Mouse (Mus musculus): ENCODE measurements at regions not wholly inside any gene's neighbourhood (a gene's known extent, or its start where the extent isn't known, plus 50 kb on each side); places are given as distances from the start of the nearest gene placed in this dataset.
"Not testable (repeated sequence)": the region's sequence is repeated elsewhere in the genome, so short reads cannot be mapped to it uniquely, and the experiment has no call there.

DNA sequence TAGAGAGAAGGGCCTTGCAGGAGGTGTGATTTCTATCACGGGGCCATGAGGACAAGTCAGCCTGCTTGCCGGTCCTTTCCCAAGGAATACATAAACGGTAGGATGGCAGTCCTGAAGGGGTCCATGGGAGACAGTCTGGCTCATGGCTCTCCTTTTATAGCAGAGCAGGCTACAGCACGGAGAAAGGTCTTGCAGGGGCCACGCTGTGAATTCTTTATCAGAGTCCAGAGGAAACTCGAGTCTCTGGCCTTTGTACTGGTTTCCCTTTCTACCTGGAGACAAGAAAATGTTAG lies 1984.0 kb downstream of the 4930444P10Rik start:
- no peak for DNase-seq (ENCODE audit: low read depth in 1 of 2, low spot score in 2 of 2)

DNA sequence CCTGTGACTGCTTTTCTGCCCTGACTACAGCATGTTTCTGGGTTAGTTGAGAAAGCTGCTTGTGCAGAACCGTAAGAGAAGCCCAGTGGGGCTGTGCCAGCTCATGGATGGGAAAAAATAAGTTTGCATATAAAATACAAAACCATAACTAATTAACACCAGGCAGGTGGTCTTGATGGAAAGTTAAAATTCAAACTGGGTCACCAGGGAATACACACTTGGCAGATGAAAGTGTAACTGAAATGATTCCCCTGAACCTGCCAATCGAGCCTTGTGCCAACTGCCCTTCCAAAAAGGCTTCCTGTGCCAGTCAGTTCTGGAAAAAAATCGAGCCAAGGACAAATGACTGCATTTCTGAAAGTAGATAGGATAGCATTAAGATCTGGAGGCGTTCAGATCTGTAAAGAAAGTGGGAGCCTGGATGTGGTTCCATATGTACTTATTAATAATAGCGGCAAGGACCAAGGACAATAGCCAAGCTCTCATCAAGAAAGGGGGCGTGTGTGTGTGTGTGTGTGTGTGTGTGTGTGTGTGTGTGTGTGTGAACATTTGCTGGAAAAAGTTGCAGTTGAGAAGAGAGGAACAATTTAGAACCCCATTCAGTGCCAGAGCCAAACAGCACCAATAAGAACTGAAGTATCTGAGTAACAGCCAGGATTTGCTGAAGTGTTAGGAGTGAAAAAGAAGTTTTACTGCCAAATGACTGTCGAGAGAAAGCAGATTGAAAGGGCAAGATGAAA lies 1984.5 kb downstream of the 4930444P10Rik start:
- DNase-seq (ENCODE audit: low read depth in 1 of 2, low spot score in 2 of 2): no peak

DNA sequence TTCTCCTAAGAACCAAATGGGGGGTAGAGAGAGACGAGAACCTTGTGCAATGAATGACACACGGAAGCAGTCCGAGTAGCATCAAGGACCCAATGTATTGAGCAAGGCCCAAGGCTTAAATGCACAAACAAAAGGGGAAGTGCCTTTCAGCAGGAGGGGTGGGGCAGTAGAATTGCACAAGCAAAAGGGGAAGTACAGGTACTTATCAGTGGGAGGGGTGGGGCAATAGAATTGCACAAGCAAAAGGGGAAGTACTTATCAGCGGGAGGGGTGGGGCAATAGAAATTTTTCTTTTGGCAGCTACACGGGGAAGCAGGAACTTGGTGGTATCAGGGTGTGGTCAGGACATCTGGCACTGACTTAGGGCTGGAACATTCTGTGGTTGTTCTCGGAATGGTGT lies 1987.6 kb downstream of the 4930444P10Rik start:
- not testable (repeated sequence) for DNase-seq (ENCODE audit: low read depth in 1 of 2, low spot score in 2 of 2)

DNA sequence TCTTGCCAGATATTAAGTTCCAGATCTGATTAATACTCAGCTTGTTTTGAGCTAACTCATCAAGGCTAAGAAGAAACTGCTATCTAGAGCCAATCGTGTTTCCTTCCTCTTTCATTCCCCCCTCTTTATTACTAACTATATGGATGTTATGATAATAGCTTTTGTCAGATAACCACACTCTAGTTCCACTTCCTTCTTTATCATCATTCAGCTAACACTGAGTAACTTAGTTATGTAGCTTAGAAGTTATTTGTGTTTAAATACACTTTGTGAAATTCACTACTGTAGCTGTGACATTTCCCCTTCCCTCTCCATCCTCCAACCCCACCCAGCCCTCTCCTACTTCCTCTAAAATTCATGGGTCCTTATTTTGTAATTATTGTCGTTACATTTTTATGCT lies 1988.6 kb downstream of the 4930444P10Rik start:
- DNase-seq (ENCODE audit: low read depth in 1 of 2, low spot score in 2 of 2): no peak

DNA sequence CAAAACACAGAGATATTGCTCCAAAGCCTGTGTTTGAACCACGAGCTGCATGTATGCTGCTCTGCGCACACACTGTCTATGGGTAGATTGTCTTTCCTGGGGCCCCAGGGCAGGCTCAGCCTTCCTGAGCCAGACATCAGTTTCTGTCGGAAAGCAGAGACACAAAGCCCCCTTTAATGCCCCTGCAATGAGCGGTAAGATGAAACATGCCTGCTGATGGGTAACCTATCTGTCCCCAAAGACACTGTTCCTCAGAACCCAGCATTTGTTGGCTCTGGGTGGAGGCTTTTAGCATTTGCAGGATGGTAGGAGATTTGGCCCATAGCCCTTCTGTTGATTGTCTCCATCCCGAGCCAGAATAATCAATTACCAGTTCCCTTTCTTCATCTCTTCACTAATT lies 1994.1 kb downstream of the 4930444P10Rik start:
- no peak for DNase-seq (ENCODE audit: low read depth in 1 of 2, low spot score in 2 of 2)

DNA sequence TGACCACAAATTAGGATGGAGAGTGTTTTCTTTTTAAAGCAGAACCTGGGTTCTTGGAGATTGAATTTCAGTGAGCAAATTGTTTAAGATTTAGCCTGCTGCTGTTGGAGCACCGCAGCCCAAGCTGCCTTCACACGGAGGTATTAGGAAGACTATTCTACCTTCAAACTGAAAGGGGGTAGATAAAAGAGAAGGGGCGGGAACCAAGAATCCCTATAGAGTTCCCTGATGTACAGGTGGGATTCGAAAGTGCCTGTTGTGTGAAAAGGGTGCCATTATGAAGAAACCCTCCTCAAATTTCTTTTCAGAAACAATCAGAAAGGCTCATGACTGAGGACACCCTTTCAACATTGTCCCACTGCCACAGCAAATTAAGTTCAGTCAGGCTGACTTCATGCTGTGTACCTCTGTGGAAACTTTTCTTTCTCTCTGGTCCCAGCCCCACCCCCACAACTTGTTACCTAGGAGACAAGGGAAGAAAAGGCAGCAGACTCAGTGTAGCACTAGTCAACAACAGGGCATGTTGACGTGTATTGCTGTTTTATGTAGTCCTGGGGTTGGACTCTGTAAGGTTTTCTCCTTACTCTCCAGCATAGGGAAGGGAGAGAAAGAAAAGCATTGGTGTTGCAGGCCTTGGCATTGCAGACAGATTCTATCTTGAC lies 1995.4 kb downstream of the 4930444P10Rik start:
- DNase-seq (ENCODE audit: low read depth in 1 of 2, low spot score in 2 of 2): no peak

DNA sequence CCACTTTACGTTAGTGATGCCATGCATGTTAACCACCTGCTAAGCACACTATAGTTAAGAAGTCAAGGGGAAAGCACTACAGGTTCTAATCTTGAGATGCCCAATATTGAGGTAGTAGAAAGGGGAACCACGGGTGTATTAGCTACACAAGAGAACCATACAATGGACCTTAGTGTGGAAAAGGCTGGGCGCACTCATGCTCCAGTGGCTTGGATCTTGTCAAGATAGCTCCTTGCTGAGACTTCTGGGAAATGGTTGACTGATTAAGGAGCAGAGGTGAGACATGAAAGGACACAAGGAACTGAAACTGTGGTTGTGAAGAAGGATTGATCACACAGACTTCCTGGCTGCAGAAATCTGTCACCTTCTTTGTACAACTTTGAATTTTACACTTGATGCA lies 2028.3 kb downstream of the 4930444P10Rik start:
- DNase-seq (ENCODE audit: low read depth in 1 of 2, low spot score in 2 of 2): no peak

DNA sequence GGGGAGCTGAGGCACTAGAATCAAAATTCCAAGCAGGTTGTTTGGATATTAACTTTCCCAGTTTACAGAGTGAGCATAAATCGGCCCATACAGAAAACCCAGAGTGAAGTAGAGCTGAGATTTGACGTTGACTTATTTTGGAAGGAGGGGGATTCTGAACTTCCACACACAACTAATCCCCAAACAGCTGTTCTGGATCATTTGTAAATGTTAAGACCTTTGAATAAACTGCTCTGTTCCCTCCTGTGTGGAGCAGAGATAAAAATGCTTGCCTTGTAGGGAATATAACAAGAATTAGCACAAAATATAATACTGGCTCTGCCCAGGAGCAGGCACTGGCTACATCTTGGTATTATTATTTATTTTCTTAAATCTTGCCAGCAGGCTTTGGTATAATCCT lies 2057.0 kb downstream of the 4930444P10Rik start:
- no peak for DNase-seq (ENCODE audit: low read depth in 1 of 2, low spot score in 2 of 2)

DNA sequence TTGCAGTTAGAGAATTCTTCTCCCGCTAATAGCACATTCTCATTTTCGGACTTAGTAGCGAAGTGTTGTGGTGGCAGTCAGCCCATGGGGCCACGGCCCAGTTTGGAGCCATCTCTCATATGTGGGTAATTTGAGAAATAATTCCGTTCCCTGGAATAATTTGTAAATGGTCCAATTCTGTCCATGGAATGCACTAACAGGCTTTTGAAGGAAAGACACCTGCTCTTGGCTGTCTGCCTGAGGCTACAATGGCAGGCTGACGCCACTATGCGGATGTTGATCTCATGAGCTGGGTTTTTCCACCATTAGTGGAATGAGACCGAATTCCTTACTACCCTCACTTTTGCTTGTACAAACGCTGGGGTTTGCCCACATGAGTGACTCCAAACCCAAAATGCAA lies 2081.6 kb downstream of the 4930444P10Rik start:
- DNase-seq (ENCODE audit: low read depth in 1 of 2, low spot score in 2 of 2): no peak

DNA sequence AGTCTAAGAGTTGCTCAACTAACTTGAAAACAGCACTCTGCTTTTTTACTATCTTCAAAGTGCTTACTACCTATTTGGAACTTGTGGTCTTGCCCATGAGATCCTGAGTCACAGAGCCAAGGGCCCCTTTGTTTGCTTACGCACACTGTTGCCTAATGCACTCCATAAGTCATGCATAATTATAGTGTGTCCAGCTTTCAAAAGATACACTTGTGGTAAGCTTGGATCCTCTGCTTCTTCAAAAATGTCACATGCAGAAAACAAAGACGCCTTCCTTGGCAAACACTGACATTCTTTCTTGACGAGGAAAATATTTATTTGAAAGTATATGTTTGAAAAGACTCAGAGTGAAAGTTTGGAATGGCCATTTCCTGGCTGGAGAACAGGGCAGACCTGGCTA lies 2082.3 kb downstream of the 4930444P10Rik start:
- DNase-seq (ENCODE audit: low read depth in 1 of 2, low spot score in 2 of 2): no peak

DNA sequence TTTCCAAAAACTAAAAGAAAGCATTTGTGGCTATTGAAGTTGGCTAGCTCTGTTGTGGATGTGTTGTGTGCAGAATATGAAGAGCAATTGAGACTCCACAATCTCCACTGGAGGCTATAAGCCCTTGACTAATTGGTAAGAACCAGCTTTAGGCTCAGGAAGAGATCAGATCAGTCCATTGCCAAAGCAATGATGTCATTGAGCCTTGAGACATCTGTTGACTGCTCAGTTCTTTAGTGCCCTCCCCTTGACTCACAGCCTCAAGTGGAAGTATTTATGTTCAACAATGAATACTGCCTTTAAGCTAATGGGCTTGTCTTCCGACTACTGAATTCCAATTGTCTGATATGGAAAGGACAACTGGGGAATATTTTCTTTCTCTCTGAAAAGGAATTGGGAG lies 2090.6 kb downstream of the 4930444P10Rik start:
- DNase-seq (ENCODE audit: low read depth in 1 of 2, low spot score in 2 of 2): no peak

DNA sequence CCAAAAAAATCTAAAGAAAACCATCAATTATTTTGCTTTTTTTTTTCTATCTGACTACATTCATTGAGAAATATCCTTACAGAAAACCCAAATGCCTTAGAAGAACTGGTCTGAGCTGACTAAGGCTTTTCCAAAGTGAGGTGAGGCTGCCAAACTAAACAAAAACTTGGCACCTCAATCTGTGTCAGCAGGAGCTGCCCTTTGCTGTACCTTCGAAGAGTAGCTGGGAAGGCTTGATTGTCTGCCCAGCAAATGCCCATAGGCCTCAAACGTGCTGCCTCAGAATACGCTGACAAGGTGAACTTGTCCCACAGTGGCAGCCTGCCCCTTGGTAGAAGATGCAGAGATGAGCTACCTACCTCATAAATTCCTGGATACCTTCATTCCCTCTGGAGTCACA lies 2091.7 kb downstream of the 4930444P10Rik start:
- DNase-seq (ENCODE audit: low read depth in 1 of 2, low spot score in 2 of 2): no peak

DNA sequence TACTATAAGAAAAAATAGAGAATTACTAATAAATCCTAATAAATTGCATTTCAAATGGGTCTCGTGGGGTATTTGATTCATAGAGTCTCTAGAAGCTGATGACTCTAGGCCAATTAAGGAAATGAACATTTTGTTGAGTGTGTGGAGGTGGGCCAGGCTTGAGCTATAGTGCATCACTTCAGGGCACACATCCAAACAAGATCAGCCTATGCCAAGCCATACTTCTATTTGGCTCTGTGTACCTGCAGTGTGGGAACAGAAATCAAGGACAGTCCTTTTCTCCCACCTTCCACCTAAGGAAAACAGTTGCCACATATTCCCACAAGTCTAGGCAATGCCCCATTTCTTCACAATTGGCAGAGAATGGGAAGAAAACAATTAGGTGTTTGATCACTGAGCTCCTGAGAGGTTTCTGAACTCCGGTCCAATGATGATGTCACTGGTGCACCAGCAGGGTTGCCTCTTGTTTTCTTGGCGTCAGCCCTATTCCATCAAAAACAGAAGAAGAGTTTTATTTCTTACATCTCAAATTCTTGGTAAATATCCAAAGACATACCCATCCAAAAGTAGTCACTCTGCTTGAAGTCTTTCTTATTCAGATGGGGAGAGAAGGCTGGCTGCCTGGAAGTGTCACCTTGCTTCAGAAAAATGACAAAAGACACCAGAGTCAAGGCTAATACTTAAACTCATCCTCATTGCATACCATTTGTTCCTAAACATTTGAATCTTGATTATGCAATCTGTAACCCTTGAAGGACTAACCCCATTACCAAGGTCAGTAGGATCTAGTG lies 2092.3 kb downstream of the 4930444P10Rik start:
- no peak for DNase-seq (ENCODE audit: low read depth in 1 of 2, low spot score in 2 of 2)

DNA sequence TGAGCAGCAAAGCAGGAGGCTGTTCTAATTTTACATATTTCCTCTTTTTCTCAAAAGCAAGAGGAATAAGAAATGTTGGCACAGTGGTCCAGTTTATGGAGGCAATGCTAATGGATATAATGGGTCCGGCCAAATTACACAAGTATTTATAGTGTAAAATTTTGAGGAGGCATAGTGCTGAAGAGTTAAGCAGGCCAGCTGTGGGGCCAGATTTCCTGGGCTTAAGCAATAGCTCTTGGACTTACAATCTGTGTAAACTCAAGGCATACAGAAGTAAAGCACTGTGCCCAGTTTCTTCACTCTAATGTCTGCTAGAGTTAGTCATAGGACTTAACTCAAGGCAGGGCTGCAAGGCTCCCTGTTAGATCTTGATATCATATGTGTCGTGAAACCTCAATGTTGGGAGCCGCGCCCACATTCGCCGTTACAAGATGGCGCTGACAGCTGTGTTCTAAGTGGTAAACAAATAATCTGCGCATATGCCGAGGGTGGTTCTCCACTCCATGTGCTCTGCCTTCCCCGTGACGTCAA lies 2094.9 kb downstream of the 4930444P10Rik start:
- no peak for DNase-seq (ENCODE audit: low read depth in 1 of 2, low spot score in 2 of 2)

DNA sequence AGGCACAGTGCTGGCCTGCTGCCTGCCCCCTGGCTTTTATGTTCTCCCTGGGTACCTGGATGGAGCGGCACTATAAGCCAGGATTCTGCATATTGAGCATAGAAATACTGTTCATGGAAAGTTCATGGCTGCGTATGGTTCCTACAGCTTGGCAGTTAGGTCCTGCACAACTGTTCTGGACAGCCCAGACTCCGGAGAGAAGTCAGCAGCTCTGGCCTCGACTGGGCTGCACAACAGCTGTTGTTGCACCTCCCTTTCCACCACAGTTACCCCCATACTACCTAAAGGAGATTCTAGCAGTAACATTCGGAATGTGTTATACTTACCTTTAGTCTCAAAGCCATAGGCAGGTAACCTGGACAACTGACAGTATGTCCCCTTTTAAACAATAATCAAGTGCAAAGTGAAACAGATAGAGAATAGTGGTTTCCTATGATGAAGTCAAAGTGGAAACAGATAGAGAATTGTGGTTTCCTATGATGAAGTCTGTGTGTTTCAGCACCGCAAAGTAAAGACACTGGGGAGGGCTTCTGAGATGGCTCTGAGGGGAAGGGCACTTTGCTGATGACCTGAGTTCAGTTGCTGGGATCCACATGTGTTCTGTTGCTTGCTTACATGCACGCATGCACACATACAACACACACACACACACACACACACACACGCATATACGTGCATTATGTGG lies 2099.2 kb downstream of the 4930444P10Rik start:
- no peak for DNase-seq (ENCODE audit: low read depth in 1 of 2, low spot score in 2 of 2)

DNA sequence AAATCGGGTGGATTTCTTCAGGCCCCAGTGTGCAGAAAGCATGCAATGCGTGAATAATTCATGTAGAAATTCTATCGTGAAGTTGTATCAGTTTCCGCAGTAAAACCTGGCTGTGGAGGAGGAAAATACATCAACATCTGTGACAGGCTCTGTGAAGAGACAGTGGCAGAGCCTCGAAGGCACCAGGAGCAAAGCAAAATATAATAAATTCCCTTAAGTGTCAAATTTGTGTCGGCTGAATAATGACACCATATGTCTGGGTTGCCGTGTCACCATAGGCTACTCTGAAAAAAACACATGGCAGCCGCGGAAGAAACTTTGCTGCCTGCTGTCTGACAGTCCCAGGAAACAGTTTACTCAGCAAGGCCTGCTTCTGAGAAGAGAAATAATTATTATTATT lies 2100.1 kb downstream of the 4930444P10Rik start:
- no peak for DNase-seq (ENCODE audit: low read depth in 1 of 2, low spot score in 2 of 2)

DNA sequence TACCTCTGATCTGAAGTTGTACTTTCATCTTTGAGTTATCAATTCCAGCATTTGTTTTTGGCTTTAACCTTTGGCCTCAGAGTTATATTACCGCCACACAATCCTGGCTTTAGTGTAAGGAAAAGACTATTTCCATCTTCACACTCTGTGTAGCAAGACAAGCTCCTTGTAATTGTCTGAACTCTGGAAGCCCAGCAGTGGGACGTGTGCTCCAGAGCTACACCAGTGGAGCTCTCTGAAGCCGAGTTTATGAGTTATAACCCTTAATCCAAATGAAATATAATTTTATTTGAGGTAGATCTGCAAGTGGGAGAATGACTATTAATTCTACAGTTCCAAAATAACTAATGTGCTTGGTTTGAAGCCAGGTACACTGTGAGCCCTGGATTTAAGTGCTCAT lies 2103.8 kb downstream of the 4930444P10Rik start:
- no peak for DNase-seq (ENCODE audit: low read depth in 1 of 2, low spot score in 2 of 2)

DNA sequence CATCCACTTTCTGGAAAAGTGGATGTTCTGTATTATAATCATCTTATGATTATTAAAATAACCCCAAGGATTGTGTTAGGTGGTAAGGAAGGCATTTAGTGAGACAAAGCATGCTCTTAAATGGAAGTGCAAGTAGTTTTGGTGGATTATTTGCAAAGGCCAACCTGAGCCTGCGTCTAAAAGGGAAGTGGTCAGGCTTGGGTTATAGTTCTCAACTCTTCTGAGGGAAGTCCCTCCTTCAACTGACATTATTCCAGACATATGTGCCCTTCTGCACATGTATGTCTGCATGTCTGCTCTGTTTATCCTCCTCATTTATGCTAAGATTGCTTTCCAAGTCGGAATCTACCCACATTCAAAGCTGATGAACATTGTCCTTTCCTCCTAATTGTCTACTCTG lies 2108.3 kb downstream of the 4930444P10Rik start:
- DNase-seq (ENCODE audit: low read depth in 1 of 2, low spot score in 2 of 2): no peak

DNA sequence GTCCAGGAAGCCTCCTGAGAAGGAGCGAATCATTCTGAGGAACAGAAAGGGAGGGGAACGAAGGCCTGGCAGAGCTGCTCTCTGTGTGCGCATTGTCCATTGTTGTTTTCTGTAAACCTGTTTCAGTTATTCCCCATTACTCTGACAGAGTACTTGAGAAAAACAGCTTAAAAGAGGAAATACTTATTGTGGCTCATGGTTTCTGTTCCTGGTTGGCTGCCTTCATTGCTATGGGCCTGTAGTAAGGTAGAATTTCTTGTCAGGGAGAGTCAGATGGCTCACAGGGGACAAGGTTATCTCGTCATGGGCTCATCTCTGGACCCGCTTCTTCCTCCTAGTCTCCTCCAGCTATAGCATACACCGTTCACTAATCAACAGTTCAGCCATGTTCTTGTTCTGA lies 2112.9 kb downstream of the 4930444P10Rik start:
- DNase-seq (ENCODE audit: low read depth in 1 of 2, low spot score in 2 of 2): peak; percentile 1 to 10

DNA sequence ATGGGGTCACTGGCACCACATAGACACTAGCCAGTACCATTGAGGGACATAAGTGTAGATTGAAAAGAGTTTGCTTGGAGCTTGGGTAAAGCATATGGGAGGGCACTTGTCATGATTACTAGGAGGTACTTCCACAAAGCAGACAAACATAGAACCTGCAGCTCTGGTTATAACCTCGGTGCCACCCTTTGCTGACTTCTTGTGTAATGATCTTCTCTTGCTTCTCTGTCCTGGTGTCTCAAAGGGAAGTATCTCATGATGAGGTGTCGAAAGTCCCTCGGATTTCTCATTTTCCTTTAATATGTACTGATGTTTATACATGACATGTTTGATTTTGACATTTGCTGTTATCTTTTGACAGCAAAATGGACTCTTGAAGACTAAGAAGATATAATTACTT lies 2114.5 kb downstream of the 4930444P10Rik start:
- peak in 1 of 2 experiments; percentile 4 for DNase-seq (ENCODE audit: low read depth in 1 of 2, low spot score in 2 of 2)

DNA sequence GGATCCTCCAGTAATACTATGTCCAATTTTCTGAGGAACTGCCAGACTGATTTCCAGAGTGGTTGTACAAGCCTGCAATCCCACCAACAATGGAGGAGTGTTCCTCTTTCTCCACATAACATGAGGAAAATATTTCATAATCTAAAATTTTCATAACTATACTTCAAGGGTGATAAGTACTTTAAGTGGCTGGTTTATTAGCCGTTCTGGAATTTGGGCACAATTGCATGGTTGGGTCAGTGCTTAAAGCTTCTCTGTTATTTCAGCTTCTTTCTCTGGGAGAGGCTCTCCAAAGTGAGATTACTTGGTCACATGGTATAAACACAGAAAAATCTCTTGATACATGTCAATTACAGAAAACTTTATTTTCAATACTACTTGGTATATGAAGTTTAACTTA lies 2115.9 kb downstream of the 4930444P10Rik start:
- no peak for DNase-seq (ENCODE audit: low read depth in 1 of 2, low spot score in 2 of 2)

Data from monocyte, adult 2 months (primary cell).